Mouse (Mus musculus) small intestine, adult 2 months (tissue): ENCODE measurements around the gene Tunar. TPM values are rescaled to one million over a fixed set of nuclear protein-coding genes. Genes with fewer than 3 reads are reported as not detected.

Source experiments
- H3K27ac ChIP-seq: fragments of 200-500 bp; 2 replicates; pipeline ENCODE4 v1.5.1; 2012; ENCODE audit warnings: low read depth, low read length, control low read depth, inconsistent platforms; ENCODE audit not compliant: insufficient read depth
- H3K27me3 ChIP-seq: fragments of 200-500 bp; 2 replicates; pipeline ENCODE4 v1.6.1; 2012; ENCODE audit warnings: mild to moderate bottlenecking, moderate library complexity, low read length, inconsistent platforms; ENCODE audit not compliant: control insufficient read depth, insufficient read depth
- H3K36me3 ChIP-seq: fragments of 200-500 bp; 2 replicates; pipeline ENCODE4 v1.6.1; 2012; ENCODE audit warnings: mild to moderate bottlenecking, low read length, control low read depth, inconsistent platforms; ENCODE audit not compliant: control insufficient read depth, insufficient read depth
- H3K4me1 ChIP-seq: fragments of 200-500 bp; 2 replicates; pipeline ENCODE4 v1.6.1; 2012; ENCODE audit warnings: low read length, inconsistent platforms, mixed read lengths; ENCODE audit not compliant: control insufficient read depth, insufficient read depth, insufficient read length
- H3K4me3 ChIP-seq: fragments of 200-500 bp; 2 replicates; pipeline ENCODE4 v1.5.1; 2012; ENCODE audit warnings: low read depth, mild to moderate bottlenecking, control low read depth, inconsistent platforms, low read length, moderate library complexity
- CTCF ChIP-seq: fragments of 200-500 bp; IDR thresholded peaks from 2 replicates; pipeline ENCODE4 v1.5.1; 2012; ENCODE audit warnings: low read depth, mild to moderate bottlenecking, control low read depth, inconsistent platforms, low read length, moderate library complexity, mixed read lengths; ENCODE audit not compliant: insufficient replicate concordance, insufficient read length; ENCODE audit errors: extremely low read depth
- POLR2A ChIP-seq: fragments of 200-500 bp; IDR thresholded peaks from 2 replicates; pipeline ENCODE4 v1.6.1; 2012; ENCODE audit warnings: low read depth, mild to moderate bottlenecking, control low read depth, inconsistent platforms, low read length, moderate library complexity
- WGBS: fragments of 180-500 bp; shearing (Covaris S2); methylation state at CpG from one replicate; pipeline ENCODE4 v1.1.7; 2018; 5-methylcytosine and 5-hydroxymethylcytosine counted together
- polyA plus RNA-seq: library from polyadenylated mRNA; depleted of rRNA; stranded (reverse); fragments of >200 nt; gene quantifications from 2 replicates; pipeline ENCODE4 v1.2.3, GENCODE M21; 2012

The Tunar gene
- polyA plus RNA-seq, 1 experiment: 0.05 TPM

DNA sequence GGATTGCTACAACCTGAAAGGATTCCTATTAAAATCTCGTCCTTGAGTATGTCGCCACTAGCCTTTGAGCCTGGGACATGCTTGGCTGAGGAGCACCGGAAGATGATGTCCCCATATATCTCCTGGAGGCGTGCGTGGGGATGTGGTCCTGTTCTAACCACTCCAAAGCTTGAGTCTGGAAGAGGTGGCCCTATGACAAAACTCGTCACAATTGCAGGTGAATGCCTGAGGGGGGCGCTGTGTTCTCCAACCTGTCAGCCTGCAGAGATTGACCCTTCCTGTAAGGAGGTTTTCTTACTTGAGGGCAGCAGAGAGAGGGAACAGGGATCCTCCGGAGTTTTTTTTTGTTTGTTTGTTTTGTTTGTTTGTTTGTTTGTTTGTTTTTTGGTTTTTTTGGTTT is 21.1 kb downstream of the Tunar start:
- no peak for TF ChIP-seq POLR2A
- no peak for TF ChIP-seq CTCF
- H3K4me1 ChIP-seq: no peaks in the 10 kb centered on the region
- no peak overlapping the region for H3K27ac ChIP-seq
- 81% methylated on average over 8 of the region's 8 CpGs for WGBS
- no peak overlapping the region for H3K4me3 ChIP-seq
- no peaks in the 10 kb centered on the region for H3K27me3 ChIP-seq
- H3K36me3 ChIP-seq: no peaks in the 10 kb centered on the region

DNA sequence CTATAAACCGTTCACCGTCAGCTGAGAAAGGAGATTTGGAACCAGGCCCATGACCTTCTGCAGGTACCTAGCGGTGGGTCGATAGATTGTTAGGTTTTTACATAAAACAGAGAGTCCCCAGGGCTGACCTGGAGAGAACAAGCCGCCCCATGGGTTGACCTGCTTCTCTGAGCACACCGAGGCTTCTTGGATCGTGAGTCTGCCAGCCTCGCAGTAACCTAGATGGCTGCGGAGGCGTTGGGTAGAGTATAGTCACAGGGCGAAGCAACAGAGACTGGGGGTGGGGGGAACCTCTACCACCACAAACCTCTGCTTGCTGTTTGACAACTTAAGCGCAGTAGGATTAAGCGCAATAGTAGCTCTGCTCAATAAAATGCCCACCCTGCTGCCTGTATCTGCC is 23.1 kb downstream of the Tunar start:
- no peak for TF ChIP-seq CTCF
- TF ChIP-seq POLR2A: no peak
- H3K4me3 ChIP-seq: no peak overlapping the region
- no peak overlapping the region for H3K27ac ChIP-seq
- H3K27me3 ChIP-seq: no peaks in the 10 kb centered on the region
- no peaks in the 10 kb centered on the region for H3K36me3 ChIP-seq
- no peaks in the 10 kb centered on the region for H3K4me1 ChIP-seq
- WGBS: 91% methylated on average over 13 of the region's 13 CpGs

DNA sequence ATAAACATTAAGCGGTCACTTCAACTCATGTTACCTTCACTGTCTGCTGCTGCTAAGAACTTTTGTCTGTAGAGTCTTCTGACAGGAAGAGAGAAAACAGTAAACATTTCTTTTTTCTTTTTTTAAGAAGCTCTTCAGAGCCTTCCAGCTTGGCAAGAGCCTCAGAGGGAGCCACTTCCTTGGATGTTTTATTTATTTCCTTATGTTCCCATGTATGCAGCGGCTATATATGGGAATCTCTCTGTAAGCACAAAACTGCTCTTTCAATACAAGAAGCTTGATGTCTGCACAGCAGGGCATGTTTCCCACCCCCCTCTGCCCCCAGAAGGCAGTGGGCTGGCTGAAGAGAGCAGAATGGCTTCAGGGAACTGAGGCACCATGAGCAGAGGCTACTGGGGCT is 30.0 kb downstream of the Tunar start:
- Histone ChIP-seq H3K4me1 (no peaks in the 10 kb centered on the region), H3K4me3 (no peak overlapping the region), H3K27ac (no peak overlapping the region), H3K36me3 (no peaks in the 10 kb centered on the region), H3K27me3 (no peaks in the 10 kb centered on the region)
- whole genome bisulfite sequencing: 72% methylated on average over 2 of the region's 2 CpGs
- TF ChIP-seq POLR2A (no peak), CTCF (no peak)

DNA sequence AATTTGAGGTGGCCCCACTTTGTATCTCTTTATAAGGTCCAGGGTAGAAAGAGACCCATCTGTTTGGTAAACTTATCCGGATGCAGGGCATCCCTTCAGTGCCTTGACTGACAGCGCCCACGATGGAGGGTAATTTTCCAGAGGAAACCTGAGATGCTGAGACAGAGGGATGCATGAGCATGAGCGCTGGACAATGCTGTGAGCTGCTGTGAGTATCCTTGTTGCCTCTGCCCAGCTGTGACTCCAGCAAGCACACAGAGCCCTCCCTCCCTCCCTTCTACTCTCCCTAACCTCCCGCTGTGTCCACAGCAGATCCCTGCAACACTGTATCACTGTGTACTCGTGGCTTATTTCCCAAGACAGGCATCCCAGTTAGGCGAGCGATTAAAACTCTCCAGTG is 40.9 kb downstream of the Tunar start:
- H3K27ac ChIP-seq: no peak overlapping the region
- no peak overlapping the region for H3K4me3 ChIP-seq
- no peaks in the 10 kb centered on the region for H3K4me1 ChIP-seq
- no peaks in the 10 kb centered on the region for H3K27me3 ChIP-seq
- 66% methylated on average over 8 of the region's 8 CpGs for WGBS
- no peaks in the 10 kb centered on the region for H3K36me3 ChIP-seq
- TF ChIP-seq POLR2A (no peak), CTCF (no peak)

DNA sequence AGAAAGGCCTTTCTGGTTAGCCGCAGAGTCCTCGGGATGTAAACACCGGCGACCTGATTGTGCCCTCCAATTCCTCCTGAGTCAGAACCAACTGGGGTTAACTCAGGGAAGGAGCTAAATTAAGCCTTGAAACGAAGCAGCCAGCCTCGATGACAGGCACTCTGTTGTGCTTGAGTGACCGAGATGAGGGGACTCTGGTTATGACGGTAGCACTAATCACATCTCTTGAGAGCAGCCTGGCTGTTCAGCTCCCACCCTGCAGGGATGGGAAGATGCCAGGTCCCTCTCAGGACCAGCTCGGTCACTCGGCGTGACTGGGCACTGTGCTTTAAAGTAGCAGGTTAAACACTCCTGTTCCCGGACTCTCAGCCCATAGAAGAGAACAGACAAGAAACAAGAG is 43.3 kb downstream of the Tunar start:
- no peak for TF ChIP-seq CTCF
- no peak for TF ChIP-seq POLR2A
- Histone ChIP-seq H3K27ac (no peak overlapping the region), H3K36me3 (no peaks in the 10 kb centered on the region), H3K27me3 (no peaks in the 10 kb centered on the region), H3K4me1 (no peaks in the 10 kb centered on the region), H3K4me3 (no peak overlapping the region)
- 71% methylated on average over 12 of the region's 12 CpGs for WGBS

DNA sequence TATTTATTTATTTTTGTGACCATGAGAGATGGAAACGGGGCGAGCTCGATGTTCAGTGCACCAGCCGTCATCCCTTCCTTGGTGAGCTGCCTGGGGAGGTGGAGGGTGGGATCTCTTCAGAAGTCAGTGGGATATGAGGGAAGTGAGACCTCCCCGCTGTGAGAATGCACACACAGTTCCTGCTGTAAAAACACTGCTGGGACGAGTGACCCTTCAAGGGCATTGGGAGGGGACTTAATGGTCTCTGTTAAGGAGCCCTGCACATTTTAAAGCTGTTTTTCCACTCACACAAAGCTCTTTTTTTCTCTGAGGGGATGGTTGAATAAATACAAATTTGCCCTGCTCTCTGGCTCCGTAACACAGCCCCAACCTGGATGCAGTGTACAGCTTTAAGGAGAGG is 49.1 kb downstream of the Tunar start:
- no peaks in the 10 kb centered on the region for H3K27me3 ChIP-seq
- no peaks in the 10 kb centered on the region for H3K4me1 ChIP-seq
- H3K4me3 ChIP-seq: no peak overlapping the region
- H3K36me3 ChIP-seq: no peaks in the 10 kb centered on the region
- H3K27ac ChIP-seq: no peak overlapping the region
- no peak for TF ChIP-seq POLR2A
- no peak for TF ChIP-seq CTCF
- WGBS: 74% methylated on average over 7 of the region's 7 CpGs

DNA sequence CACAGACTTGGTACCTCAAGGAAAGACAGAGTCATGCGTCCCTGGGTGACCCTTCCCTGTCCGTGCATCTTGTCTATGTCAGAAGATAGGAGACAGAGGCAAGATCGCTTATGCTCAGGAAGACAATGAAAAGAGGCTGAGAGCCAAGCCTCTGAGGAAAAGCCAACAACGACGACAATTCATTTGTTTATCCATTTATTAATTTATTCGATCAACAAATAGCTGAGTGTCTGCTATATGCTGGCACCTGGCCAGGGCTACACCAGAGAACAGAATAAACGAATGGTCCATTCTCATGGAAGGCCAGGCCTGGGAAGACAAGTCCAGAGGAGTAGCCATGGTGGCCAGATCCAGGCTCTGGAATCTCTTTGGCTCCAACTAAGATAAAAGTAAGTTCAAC is 61.0 kb downstream of the Tunar start:
- H3K27me3 ChIP-seq: no peaks in the 10 kb centered on the region
- WGBS: 74% methylated on average over 7 of the region's 7 CpGs
- H3K36me3 ChIP-seq: no peaks in the 10 kb centered on the region
- H3K4me3 ChIP-seq: no peak overlapping the region
- H3K27ac ChIP-seq: no peak overlapping the region
- no peaks in the 10 kb centered on the region for H3K4me1 ChIP-seq
- TF ChIP-seq POLR2A: no peak
- TF ChIP-seq CTCF: no peak

DNA sequence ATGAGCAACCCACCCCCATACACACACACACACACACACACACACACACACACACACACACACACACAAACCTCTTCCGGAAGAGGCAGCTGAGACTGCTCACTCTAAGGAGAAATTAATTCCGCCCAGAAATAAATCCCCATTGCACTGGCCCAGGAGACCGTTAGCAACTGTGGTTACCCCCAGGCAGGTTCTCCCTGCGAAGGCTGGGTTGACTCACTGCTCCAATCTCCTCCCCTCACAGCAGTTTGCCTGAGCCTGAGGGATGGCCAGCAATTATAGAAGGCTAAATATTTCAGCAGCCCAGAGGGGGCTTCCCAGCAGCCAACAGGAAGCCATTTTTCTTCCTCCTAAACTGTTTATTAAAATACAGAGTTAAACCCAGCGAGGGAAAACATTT is 64.5 kb downstream of the Tunar start:
- Histone ChIP-seq H3K36me3 (no peaks in the 10 kb centered on the region), H3K27me3 (no peaks in the 10 kb centered on the region), H3K4me3 (no peak overlapping the region), H3K27ac (no peak overlapping the region), H3K4me1 (no peaks in the 10 kb centered on the region)
- 53% methylated on average over 5 of the region's 5 CpGs for WGBS
- TF ChIP-seq POLR2A: no peak
- no peak for TF ChIP-seq CTCF
